Mouse (Mus musculus) brown adipose tissue, adult 24 weeks (tissue): ENCODE measurements around the gene Ltb. TPM values are rescaled to one million over a fixed set of nuclear protein-coding genes. Genes with fewer than 3 reads are reported as not detected.

ENCODE experiments used
- H3K27ac ChIP-seq: fragments of 200-500 bp; replicated peaks from 2 replicates; pipeline ENCODE4 v1.5.1; 2012; ENCODE audit warnings: low read depth, mild to moderate bottlenecking, low read length
- H3K4me1 ChIP-seq: fragments of 200-500 bp; 2 replicates; pipeline ENCODE4 v1.6.1; 2012; ENCODE audit warnings: low read length, mixed read lengths; ENCODE audit not compliant: control insufficient read depth, insufficient read depth, insufficient read length
- H3K4me3 ChIP-seq: fragments of 200-500 bp; 2 replicates; pipeline ENCODE4 v1.5.1; 2012; ENCODE audit warnings: low read depth, mild to moderate bottlenecking, low read length, moderate library complexity; ENCODE audit not compliant: insufficient read depth
- polyA plus RNA-seq: library from polyadenylated mRNA; stranded (reverse); fragments of >200 nt; gene quantifications from 2 replicates; pipeline ENCODE4 v1.2.4, GENCODE M21; 2012; ENCODE audit not compliant: missing spikeins, insufficient read depth, insufficient read length

Gene Ltb
- polyA plus RNA-seq, 1 experiment = not detected

DNA sequence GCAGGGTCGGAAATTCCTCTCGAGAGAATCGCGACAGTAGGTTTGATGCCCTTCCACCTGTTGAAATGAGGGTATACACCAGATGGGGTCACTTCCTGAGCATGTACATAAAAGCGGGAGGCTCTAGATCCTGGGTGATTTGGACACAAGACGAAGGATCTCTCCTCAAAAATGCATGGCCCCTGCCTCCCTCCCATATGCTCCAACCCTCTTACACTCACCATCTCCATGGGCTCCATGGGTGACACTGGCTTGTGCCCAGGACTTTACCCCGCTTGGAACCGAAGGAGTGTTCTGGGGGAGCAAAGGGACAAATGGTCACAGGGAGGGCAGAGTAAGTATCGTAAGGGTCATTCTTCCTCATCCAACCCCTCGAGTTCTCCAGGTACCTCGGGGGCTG, 32.8 kb upstream of the Ltb start:
- peaks cover 13% of the 10 kb centered on the region for H3K4me1 ChIP-seq
- no peak overlapping the region for H3K27ac ChIP-seq
- H3K4me3 ChIP-seq = no peak overlapping the region

DNA sequence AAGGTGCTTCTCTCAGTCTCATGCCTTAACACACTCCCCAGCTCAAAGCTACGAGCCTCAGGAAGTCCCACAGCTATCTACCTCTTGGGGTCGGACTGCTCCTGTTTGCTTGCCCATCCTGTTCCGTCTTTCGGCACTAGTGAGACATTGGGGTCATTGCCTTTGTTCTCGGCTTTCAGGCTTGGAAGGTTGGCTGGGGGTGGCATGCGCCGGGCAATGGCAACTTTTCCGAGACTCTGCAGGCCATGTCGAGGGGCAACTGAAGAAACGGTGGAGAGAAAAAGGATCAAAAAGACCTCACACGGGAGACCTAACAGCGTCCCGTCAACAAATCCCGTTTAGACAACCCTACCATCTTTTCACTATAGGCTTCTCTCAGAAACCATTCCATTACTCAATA, 32.1 kb upstream of the Ltb start:
- H3K4me3 ChIP-seq = no peak overlapping the region
- H3K27ac ChIP-seq = no peak overlapping the region
- peaks cover 13% of the 10 kb centered on the region for H3K4me1 ChIP-seq

- Histone ChIP-seq H3K4me3 (peak overlapping the region; percentile 27), H3K4me1 (peaks cover 13% of the 10 kb centered on the region), H3K27ac (no peak overlapping the region)
Measured at GRCm38 (mm10) chr17:35162730-35163129, 31.5 kb upstream of the Ltb start.

GRCm38 (mm10) chr17:35163326-35164081, 30.7 kb upstream of the Ltb start:
- H3K4me1 ChIP-seq = peaks cover 13% of the 10 kb centered on the region
- peak overlapping the region; percentile 78 for H3K27ac ChIP-seq
- H3K4me3 ChIP-seq = peak overlapping the region; percentile 95

DNA sequence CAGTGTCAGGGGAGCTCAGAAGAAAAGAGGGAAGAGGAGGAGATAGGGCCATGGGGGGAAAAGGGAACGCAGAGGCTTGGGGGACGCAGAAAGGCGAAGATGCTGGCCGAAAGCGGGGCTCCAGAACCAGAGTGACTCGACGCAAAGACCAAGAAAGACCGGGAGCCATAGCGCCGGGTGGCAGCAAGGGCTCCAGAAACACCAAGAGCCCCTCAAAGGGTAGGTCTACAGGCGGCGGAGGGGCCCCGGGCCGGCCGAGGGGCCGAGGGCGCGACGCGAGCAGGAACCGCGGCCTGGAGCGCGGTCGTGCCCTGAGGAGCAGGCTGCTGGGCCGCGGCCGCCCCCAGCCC, 30.0 kb upstream of the Ltb start:
- Histone ChIP-seq H3K4me3 (peak overlapping the region; percentile 95), H3K4me1 (peaks cover 13% of the 10 kb centered on the region), H3K27ac (peak overlapping the region; percentile 78)

GRCm38 (mm10) chr17:35164568-35165450, 29.4 kb upstream of the Ltb start, which contains the start of gene Prrc2a:
Gene Prrc2a, minus strand, starts transcription at chr17:35164897.
- Histone ChIP-seq H3K4me1 (peaks cover 13% of the 10 kb centered on the region), H3K4me3 (peak within 1 kb of the TSS; percentile 95), H3K27ac (peak within 1 kb of the TSS; percentile 99)

DNA sequence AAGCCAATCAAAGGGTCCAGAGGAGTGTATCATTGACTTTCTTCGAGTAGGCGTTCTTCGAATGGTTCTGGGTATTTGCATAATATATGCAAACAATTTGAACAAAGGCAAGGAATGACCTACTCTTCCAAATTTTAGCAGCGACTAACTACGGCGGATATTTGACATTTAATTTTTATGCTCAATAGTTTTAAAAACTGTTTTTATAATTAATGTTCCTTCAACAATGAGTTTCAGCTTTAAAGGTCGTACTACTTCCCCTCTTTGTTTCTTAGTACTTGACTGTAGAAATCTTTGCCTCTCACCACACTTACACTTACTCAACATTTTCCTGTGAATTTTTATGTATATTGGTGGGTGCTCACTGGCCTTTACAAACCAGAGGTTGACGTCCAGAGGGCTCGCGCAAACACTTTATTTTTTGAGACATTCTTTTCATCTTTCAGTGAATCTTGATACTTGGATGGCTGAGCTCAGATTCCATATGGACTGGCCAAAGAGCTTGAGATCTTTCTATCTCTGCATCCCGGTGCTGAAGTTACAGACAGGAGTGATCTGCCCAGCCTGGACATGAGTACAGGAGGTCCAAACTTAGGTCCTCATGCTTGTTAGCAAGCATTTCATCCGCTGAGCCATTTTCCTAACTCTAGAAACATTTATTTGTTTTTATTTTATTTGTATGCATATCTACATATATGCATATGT, 28.6 kb upstream of the Ltb start:
- Histone ChIP-seq H3K4me3 (peak overlapping the region; percentile 86), H3K4me1 (peaks cover 13% of the 10 kb centered on the region), H3K27ac (peak overlapping the region; percentile 53; the same call in 1 of the 2 replicates)

DNA sequence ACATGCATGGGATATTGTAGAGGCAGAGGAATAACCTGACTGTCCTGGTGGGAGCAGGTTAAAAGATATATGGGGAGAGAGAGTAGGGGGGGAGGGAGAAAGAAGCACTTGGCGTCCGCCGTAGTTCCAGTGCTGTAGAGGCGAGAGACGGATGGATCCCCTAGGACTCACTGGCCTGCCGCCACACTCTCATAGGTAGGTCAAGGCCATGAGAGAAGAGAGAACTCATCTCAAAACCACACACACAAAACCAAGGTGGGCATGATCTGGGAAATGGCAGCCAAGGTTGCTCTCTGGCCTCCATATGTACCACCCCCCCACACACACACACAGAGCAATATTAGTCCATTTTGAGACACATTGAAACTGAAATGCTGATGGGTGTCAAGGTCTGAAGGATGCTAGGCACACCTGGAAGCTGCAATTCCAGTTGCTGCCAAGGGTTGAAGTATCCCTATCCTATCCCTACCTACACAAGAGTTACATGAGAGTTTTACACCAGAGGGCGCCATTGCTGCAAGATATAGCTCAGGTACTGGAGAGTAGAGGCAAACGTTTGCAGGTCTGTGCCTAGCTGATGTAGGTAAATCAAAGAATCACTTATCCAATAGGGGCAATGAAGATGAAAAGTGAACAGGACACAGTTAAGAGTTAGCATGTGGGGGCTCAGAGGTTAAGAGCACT, 27.7 kb upstream of the Ltb start:
- no peak overlapping the region for H3K27ac ChIP-seq
- H3K4me3 ChIP-seq = no peak overlapping the region
- H3K4me1 ChIP-seq = peaks cover 13% of the 10 kb centered on the region

DNA sequence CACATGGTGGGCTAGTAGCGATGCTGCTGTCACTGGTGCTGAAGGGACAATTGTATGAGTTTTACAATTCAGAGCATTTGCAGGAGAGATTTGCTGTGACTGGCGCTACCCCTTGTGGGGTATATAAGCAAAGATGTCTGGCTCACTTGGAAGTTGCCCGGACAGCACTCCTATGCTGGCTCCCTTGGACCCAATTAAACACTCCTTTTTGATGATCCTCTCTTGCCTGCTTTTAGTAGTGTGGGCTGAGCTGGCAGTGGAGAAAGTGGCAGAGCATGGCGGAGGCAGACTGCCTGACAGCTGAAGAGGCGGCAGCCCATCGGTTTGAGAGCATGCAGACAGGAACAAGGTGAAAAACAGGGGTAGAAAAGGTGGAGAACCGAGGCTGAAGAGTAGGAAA, 26.4 kb upstream of the Ltb start:
- H3K4me1 ChIP-seq = peaks cover 6% of the 10 kb centered on the region
- H3K4me3 ChIP-seq = no peak overlapping the region
- H3K27ac ChIP-seq = no peak overlapping the region

- H3K4me1 ChIP-seq = peaks cover 3% of the 10 kb centered on the region; the same call in 1 of the 2 replicates
- no peak overlapping the region for H3K27ac ChIP-seq
- H3K4me3 ChIP-seq = no peak overlapping the region
Measured at GRCm38 (mm10) chr17:35168541-35169207, 25.6 kb upstream of the Ltb start.

DNA sequence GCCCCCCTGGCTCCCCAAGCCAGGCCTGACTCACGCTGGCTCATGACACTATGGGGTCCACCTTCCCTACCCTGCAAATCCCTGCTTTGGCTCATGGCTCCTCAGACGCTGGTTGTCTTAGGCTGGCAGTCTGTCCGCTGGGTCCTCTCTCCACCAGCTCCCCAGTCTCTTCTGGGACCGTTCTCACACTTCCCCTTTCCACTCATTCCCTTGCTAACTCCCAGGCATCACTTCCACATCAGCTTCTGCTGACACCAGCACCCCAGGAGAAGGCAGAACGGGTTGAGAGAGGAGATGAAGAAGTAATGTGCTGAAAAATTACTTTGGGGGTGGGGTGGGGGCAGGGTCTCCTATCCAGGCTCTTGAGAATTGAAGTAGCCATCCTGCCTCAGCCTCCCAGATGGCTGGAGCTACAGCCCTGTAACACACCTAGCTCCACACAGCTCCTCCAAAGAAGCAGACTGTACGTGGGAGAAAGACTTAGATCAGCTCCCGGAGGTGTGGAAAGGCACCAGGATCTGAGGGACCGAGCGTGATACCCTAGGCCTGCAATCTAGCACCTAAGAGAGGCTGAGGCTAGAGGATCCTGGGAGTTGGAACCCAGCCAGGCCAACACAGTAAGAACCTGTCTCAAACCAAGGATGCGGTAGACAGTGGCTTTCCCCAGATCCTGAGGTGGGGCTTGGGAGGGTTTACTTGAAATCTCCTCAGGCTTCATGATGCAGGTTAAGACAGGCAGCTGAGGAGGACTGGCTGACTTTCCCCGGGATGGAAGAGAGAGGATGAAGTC, 21.6 kb upstream of the Ltb start:
- H3K4me1 ChIP-seq = no peaks in the 10 kb centered on the region
- peak overlapping the region; percentile 39 for H3K4me3 ChIP-seq
- H3K27ac ChIP-seq = peak overlapping the region; percentile 86

- Histone ChIP-seq H3K4me1 (no peaks in the 10 kb centered on the region), H3K27ac (peak overlapping the region; percentile 31), H3K4me3 (no peak overlapping the region)
Measured at GRCm38 (mm10) chr17:35173329-35173728, 20.9 kb upstream of the Ltb start.

DNA sequence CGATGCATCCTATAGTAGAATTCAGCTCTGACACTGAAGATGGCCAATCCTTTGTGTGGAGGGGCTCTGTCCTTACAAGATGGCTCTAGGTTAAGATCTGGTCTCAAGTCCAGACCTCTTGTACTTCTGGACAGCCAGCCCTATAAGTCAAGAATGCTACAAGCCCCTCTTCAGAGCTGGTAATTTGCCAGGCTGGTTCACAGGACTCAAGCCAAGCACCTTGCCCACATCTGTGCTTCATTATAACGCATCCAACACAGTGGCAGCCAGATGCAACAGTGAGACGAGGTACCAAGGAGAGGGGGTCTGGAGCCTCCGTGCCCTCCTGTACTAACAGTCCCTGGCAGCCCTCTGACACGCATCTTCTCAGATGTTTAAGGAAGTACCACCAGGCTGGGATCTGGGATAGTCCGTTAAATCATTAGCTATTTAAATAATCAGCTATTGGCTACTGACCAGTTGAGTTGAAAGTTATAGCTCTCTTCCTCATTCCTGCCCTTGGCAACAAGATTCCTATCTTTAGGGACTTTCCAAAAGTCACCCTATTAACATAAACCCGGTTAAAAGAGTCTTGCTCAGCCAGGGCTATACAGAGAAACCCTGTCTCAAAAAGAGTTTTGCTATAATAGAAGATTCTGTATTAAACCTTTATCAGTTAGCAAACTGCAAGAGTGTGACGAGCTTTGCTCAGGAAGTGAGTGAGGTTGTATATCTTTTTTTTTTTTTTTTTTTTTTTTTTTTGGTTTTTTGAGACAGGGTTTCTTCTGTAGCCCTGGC, 19.9 kb upstream of the Ltb start:
- H3K4me3 ChIP-seq = no peak overlapping the region
- H3K4me1 ChIP-seq = no peaks in the 10 kb centered on the region
- H3K27ac ChIP-seq = no peak overlapping the region; the same call in 1 of the 2 replicates
